Mouse (Mus musculus): ENCODE measurements around the gene Ascl3.

The Ascl3 gene

GRCm38 (mm10) chr7:109712198-109712597 is 19.3 kb downstream of the Ascl3 start:
- no peak for DNase-seq (ENCODE audit: low read depth in 2 of 2, low spot score in 2 of 2)

- DNase-seq (ENCODE audit: low read depth in 2 of 2, low spot score in 2 of 2): no peak
Observed at GRCm38 (mm10) chr7:109710069-109710468, 21.5 kb downstream of the Ascl3 start.

GRCm38 (mm10) chr7:109708961-109709382 is 22.6 kb downstream of the Ascl3 start:
- no peak for DNase-seq (ENCODE audit: low read depth in 2 of 2, low spot score in 2 of 2)

GRCm38 (mm10) chr7:109707023-109707785 is 24.3 kb downstream of the Ascl3 start:
- DNase-seq (ENCODE audit: low read depth in 2 of 2, low spot score in 2 of 2): peak; percentile 33 to 63

GRCm38 (mm10) chr7:109704461-109704860 is 27.1 kb downstream of the Ascl3 start:
- no peak for DNase-seq (ENCODE audit: low read depth in 2 of 2, low spot score in 2 of 2)

- DNase-seq (ENCODE audit: low read depth in 2 of 2, low spot score in 2 of 2): peak in 1 of 2 experiments; percentile 8
Observed at GRCm38 (mm10) chr7:109704016-109704377, 27.5 kb downstream of the Ascl3 start.

GRCm38 (mm10) chr7:109703190-109704015 is 28.1 kb downstream of the Ascl3 start, which contains the start of the genes St5 and Akip1:
Gene St5, minus strand, starts transcription at chr7:109703605.
Gene Akip1, plus strand, starts transcription at chr7:109703690.
- DNase-seq (ENCODE audit: low read depth in 2 of 2, low spot score in 2 of 2): peak; percentile 92 to 96

- no peak for DNase-seq (ENCODE audit: low read depth in 2 of 2, low spot score in 2 of 2)
Observed at GRCm38 (mm10) chr7:109702721-109703120, 28.8 kb downstream of the Ascl3 start.

GRCm38 (mm10) chr7:109700213-109700612 is 31.3 kb downstream of the Ascl3 start:
- DNase-seq (ENCODE audit: low read depth in 2 of 2, low spot score in 2 of 2): no peak

- no peak for DNase-seq (ENCODE audit: low read depth in 2 of 2, low spot score in 2 of 2)
Observed at GRCm38 (mm10) chr7:109695339-109695726, 36.2 kb downstream of the Ascl3 start.

GRCm38 (mm10) chr7:109694576-109695338 is 36.8 kb downstream of the Ascl3 start:
- DNase-seq (ENCODE audit: low read depth in 2 of 2, low spot score in 2 of 2): no peak

- no peak for DNase-seq (ENCODE audit: low read depth in 2 of 2, low spot score in 2 of 2)
Observed at GRCm38 (mm10) chr7:109690961-109691360, 40.6 kb downstream of the Ascl3 start.

- DNase-seq (ENCODE audit: low read depth in 2 of 2, low spot score in 2 of 2): no peak
Observed at GRCm38 (mm10) chr7:109690101-109690500, 41.4 kb downstream of the Ascl3 start.

- DNase-seq (ENCODE audit: low read depth in 2 of 2, low spot score in 2 of 2): no peak
Observed at GRCm38 (mm10) chr7:109686585-109687128, 44.9 kb downstream of the Ascl3 start.

- no peak for DNase-seq (ENCODE audit: low read depth in 2 of 2, low spot score in 2 of 2)
Observed at GRCm38 (mm10) chr7:109680879-109681278, 50.6 kb downstream of the Ascl3 start.

GRCm38 (mm10) chr7:109680284-109680683 is 51.2 kb downstream of the Ascl3 start:
- DNase-seq (ENCODE audit: low read depth in 2 of 2, low spot score in 2 of 2): no peak

Data from CD8-positive naive resting alpha-beta T cell, adult 2 months (primary cell).